Mouse (Mus musculus) lung, embryonic 15.5 days (tissue): Measurements from ENCODE around the gene Rasal1. TPM values are rescaled to one million over a fixed set of nuclear protein-coding genes. Genes with fewer than 3 reads are reported as not detected.

Experiments
- ATAC-seq: fragments of 200-750 bp; cut with Nextera tagmentation; 2 replicates; pipeline ENCODE4 v1.8.0; 2017; ENCODE audit warnings: moderate number of reproducible peaks, borderline replicate concordance; ENCODE audit not compliant: low FRiP score, low TSS enrichment; ENCODE audit errors: extremely low read depth
- H3K27ac ChIP-seq: fragments of 300-500 bp; sonication (generic); 2 replicates; pipeline ENCODE4 v1.5.1; 2015; ENCODE audit warnings: moderate library complexity, mild to moderate bottlenecking, inconsistent platforms
- H3K27me3 ChIP-seq: fragments of 300-500 bp; sonication (generic); 2 replicates; pipeline ENCODE4 v1.6.1; 2015; ENCODE audit warnings: inconsistent platforms
- H3K36me3 ChIP-seq: fragments of 300-500 bp; sonication (generic); 2 replicates; pipeline ENCODE4 v1.6.1; 2015; ENCODE audit warnings: inconsistent platforms
- H3K4me1 ChIP-seq: fragments of 300-500 bp; sonication (generic); 2 replicates; pipeline ENCODE4 v1.6.1; 2015; ENCODE audit warnings: inconsistent platforms
- H3K4me2 ChIP-seq: fragments of 300-500 bp; sonication (generic); 2 replicates; pipeline ENCODE4 v1.6.1; 2015; ENCODE audit warnings: inconsistent platforms, mild to moderate bottlenecking, moderate library complexity
- H3K4me3 ChIP-seq: fragments of 300-500 bp; sonication (generic); 2 replicates; pipeline ENCODE4 v1.5.1; 2015; ENCODE audit warnings: mild to moderate bottlenecking, inconsistent platforms
- H3K9ac ChIP-seq: fragments of 300-500 bp; sonication (generic); 2 replicates; pipeline ENCODE4 v1.6.1; 2015; ENCODE audit warnings: inconsistent platforms
- H3K9me3 ChIP-seq: fragments of 300-500 bp; sonication (generic); 2 replicates; pipeline ENCODE4 v1.6.1; 2016; ENCODE audit warnings: inconsistent platforms
- WGBS: fragments of 180-500 bp; shearing (Covaris S2); methylation state at CpG from one replicate; pipeline ENCODE4 v1.1.7; 2015; 5-methylcytosine and 5-hydroxymethylcytosine counted together
- polyA plus RNA-seq: library from polyadenylated mRNA; unstranded; fragments of >200 nt; fragmentation: Nextera tagmentation; extraction: Ambion mirVana; gene quantifications from 2 replicates; pipeline ENCODE4 v1.2.1, GENCODE M21; 2015

Rasal1 gene
- polyA plus RNA-seq, 1 experiment from 2014 or later, result 0.27 TPM

- no peak for ATAC-seq
- H3K36me3 ChIP-seq, result no peaks in the 10 kb centered on the region
- H3K4me1 ChIP-seq, result peaks cover 21% of the 10 kb centered on the region
- H3K27ac ChIP-seq, result no peak overlapping the region
- no peaks in the 10 kb centered on the region for H3K9me3 ChIP-seq
- H3K27me3 ChIP-seq, result peaks cover 58% of the 10 kb centered on the region
- no peak overlapping the region for H3K4me2 ChIP-seq
- H3K4me3 ChIP-seq, result no peak overlapping the region
- 3% methylated on average over 16 of the region's 16 CpGs for WGBS
- no peak overlapping the region for H3K9ac ChIP-seq
Observed at GRCm38 (mm10) chr5:120714314-120714713, 65.7 kb downstream of the Rasal1 start.

GRCm38 (mm10) chr5:120717136-120717535 lies 68.5 kb downstream of the Rasal1 start:
- 58% methylated on average over 10 of the region's 10 CpGs for WGBS
- Histone ChIP-seq H3K4me1 (no peaks in the 10 kb centered on the region), H3K9me3 (no peaks in the 10 kb centered on the region), H3K36me3 (no peaks in the 10 kb centered on the region), H3K27me3 (peaks cover 30% of the 10 kb centered on the region), H3K4me2 (no peak overlapping the region), H3K27ac (no peak overlapping the region), H3K4me3 (no peak overlapping the region), H3K9ac (no peak overlapping the region)
- ATAC-seq, result no peak

GRCm38 (mm10) chr5:120718600-120719378 lies 70.2 kb downstream of the Rasal1 start:
- Histone ChIP-seq H3K9ac (no peak overlapping the region), H3K4me3 (no peak overlapping the region), H3K36me3 (no peaks in the 10 kb centered on the region), H3K9me3 (no peaks in the 10 kb centered on the region), H3K27ac (no peak overlapping the region), H3K4me1 (no peaks in the 10 kb centered on the region), H3K4me2 (no peak overlapping the region), H3K27me3 (peaks cover 14% of the 10 kb centered on the region)
- 44% methylated on average over 15 of the region's 15 CpGs for WGBS
- ATAC-seq, result peak; percentile 31; the same call in 1 of the 2 replicates

DNA sequence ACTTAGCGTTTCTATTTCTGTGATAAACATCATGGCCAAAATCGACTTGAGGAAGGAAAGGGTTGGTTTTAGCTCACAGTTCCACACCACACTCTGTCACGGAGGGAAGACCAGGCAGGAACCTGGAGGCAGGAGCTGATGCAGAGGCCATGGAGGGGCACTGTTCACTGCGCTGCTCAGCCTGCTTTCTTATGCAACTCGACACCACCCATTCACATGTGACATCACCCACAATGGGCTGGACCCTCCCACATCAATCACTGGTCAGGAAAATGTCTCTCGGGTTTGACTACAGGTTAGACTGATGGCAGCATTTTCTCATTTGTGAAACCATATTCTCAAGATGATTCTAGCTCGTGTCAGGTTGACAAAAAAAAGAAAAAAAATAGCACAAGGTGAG lies 72.4 kb downstream of the Rasal1 start:
- WGBS, result 52% methylated on average over 7 of the region's 7 CpGs
- Histone ChIP-seq H3K4me2 (no peak overlapping the region), H3K27ac (no peak overlapping the region), H3K9me3 (no peaks in the 10 kb centered on the region), H3K27me3 (0 out of 2 replicates have a peak, but pooled peaks cover 2% of the 10 kb centered on the region), H3K4me1 (no peaks in the 10 kb centered on the region), H3K36me3 (no peaks in the 10 kb centered on the region), H3K4me3 (no peak overlapping the region), H3K9ac (no peak overlapping the region)
- no peak for ATAC-seq

DNA sequence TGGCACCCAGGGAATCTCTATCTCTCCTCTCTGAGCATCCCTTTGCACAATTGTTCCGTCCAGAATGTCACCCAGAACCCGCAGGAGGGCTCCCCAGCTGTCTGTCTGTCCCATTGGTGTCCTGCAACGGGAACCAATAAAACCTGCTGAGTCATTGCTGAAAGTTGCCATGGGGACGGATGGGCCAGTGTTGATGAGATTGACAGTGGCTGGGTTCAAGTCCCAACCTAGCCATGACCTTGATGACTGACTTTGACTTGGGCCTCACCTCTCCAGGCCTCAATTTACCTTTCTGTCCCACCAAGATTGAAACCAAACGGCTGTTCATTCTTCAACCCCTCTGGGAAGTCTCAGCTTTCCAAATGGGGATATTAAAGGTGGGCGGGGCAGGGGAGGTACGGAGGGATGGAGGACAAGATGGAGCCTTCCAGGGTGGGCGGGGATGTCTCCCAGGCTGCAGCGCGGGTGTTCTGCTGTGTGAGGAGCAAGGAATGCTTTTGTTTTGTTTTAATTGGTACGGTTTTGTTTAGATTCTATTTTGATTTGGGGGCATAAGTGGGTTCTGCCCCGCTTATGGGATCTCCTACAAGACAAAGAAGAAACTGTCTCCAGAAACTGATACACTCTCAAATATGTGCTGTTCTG lies 77.3 kb downstream of the Rasal1 start:
- no peaks in the 10 kb centered on the region for H3K36me3 ChIP-seq
- no peak for ATAC-seq
- H3K4me2 ChIP-seq, result no peak overlapping the region
- no peak overlapping the region for H3K4me3 ChIP-seq
- H3K4me1 ChIP-seq, result no peaks in the 10 kb centered on the region
- no peaks in the 10 kb centered on the region for H3K9me3 ChIP-seq
- 51% methylated on average over 12 of the region's 12 CpGs for WGBS
- H3K9ac ChIP-seq, result no peak overlapping the region
- no peak overlapping the region for H3K27ac ChIP-seq
- H3K27me3 ChIP-seq, result no peaks in the 10 kb centered on the region

Other genes with a start within 250 kb of the Rasal1 start
- 0.05 TPM in 1 of 2 replicates, not detected in the other for gene Lhx5, start 217.1 kb upstream of the Rasal1 start, polyA plus RNA-seq
- gene Sdsl, start 176.0 kb upstream of the Rasal1 start, polyA plus RNA-seq, result 7.3 and 7.6 TPM in 2 replicates
- not detected in 2 replicates for gene Sds, start 172.3 kb upstream of the Rasal1 start, polyA plus RNA-seq
- gene Plbd2, start 145.2 kb upstream of the Rasal1 start, polyA plus RNA-seq, result 52.6 and 56.1 TPM in 2 replicates
- gene Slc8b1, start 137.6 kb upstream of the Rasal1 start, polyA plus RNA-seq, result 6.6 and 6.7 TPM in 2 replicates
- gene Tpcn1, start 60.1 kb upstream of the Rasal1 start, polyA plus RNA-seq, result 18.6 and 20.3 TPM in 2 replicates
- gene Iqcd, start 59.8 kb upstream of the Rasal1 start, polyA plus RNA-seq, result 0.34 and 0.64 TPM in 2 replicates
- 11.1 and 11.6 TPM in 2 replicates for gene Rita1, start 36.2 kb upstream of the Rasal1 start, polyA plus RNA-seq
- 37.8 and 41.1 TPM in 2 replicates for gene Ddx54, start 36.1 kb upstream of the Rasal1 start, polyA plus RNA-seq
- gene Cfap73, start 14.6 kb upstream of the Rasal1 start, polyA plus RNA-seq, result 0.44 and 0.59 TPM in 2 replicates
- 2.5 and 3.8 TPM in 2 replicates for gene Dtx1, start 63.1 kb downstream of the Rasal1 start, polyA plus RNA-seq
- 0.30 and 0.34 TPM in 2 replicates for gene Oas2, start 101.0 kb downstream of the Rasal1 start, polyA plus RNA-seq
- gene Oas3, start 128.8 kb downstream of the Rasal1 start, polyA plus RNA-seq, result 0.09 and 0.12 TPM in 2 replicates
- gene Oas1e, start 146.7 kb downstream of the Rasal1 start, polyA plus RNA-seq, result not detected in 2 replicates
- 0.33 and 0.49 TPM in 2 replicates for gene Oas1c, start 163.7 kb downstream of the Rasal1 start, polyA plus RNA-seq
- gene Oas1f, start 198.6 kb downstream of the Rasal1 start, polyA plus RNA-seq, result not detected in 2 replicates
- not detected in 2 replicates for gene Oas1h, start 212.6 kb downstream of the Rasal1 start, polyA plus RNA-seq
- gene Oas1g, start 238.8 kb downstream of the Rasal1 start, polyA plus RNA-seq, result 0.66 and 1.0 TPM in 2 replicates